Mouse (Mus musculus) limb, embryonic 11.5 days (tissue): ENCODE measurements around the gene Bcar3. TPM values are rescaled to one million over a fixed set of nuclear protein-coding genes. Genes with fewer than 3 reads are reported as not detected.

Experiments
- ATAC-seq: fragments of 200-750 bp; cut with Nextera tagmentation; 2 replicates; pipeline ENCODE4 v1.8.0; 2017; ENCODE audit warnings: low read depth; ENCODE audit not compliant: insufficient number of reproducible peaks, low FRiP score, low TSS enrichment
- DNase-seq: peaks from one replicate; pipeline ENCODE4 v3.0.0-alpha.2; 2015; ENCODE audit warnings: low spot score
- H3K27ac ChIP-seq: fragments of 300-500 bp; sonication (generic); replicated peaks from 2 replicates; pipeline ENCODE4 v1.5.1; 2014; ENCODE audit warnings: low read depth, mild to moderate bottlenecking, low read length
- H3K27me3 ChIP-seq: fragments of 300-500 bp; sonication (generic); 2 replicates; pipeline ENCODE4 v1.6.1; 2014; ENCODE audit warnings: mild to moderate bottlenecking, low read length, mixed read lengths; ENCODE audit not compliant: control insufficient read depth, insufficient read depth
- H3K36me3 ChIP-seq: fragments of 300-500 bp; sonication (generic); 2 replicates; pipeline ENCODE4 v1.6.1; 2014; ENCODE audit warnings: mild to moderate bottlenecking, low read length, moderate library complexity, mixed read lengths; ENCODE audit not compliant: control insufficient read depth, insufficient read depth
- H3K4me1 ChIP-seq: fragments of 300-500 bp; sonication (generic); 2 replicates; pipeline ENCODE4 v1.6.1; 2014; ENCODE audit warnings: low read length, mixed read lengths; ENCODE audit not compliant: control insufficient read depth, insufficient read depth
- H3K4me2 ChIP-seq: fragments of 300-500 bp; sonication (generic); 2 replicates; pipeline ENCODE4 v1.6.1; 2014; ENCODE audit warnings: low read depth, mild to moderate bottlenecking, moderate library complexity; ENCODE audit not compliant: severe bottlenecking
- H3K4me3 ChIP-seq: fragments of 300-500 bp; sonication (generic); 2 replicates; pipeline ENCODE4 v1.5.1; 2014; ENCODE audit warnings: low read depth, low read length
- H3K9ac ChIP-seq: fragments of 300-500 bp; sonication (generic); 2 replicates; pipeline ENCODE4 v1.6.1; 2014; ENCODE audit warnings: mild to moderate bottlenecking, low read length
- H3K9me3 ChIP-seq: fragments of 300-500 bp; sonication (generic); 2 replicates; pipeline ENCODE4 v1.6.1; 2016; ENCODE audit warnings: low read length; ENCODE audit not compliant: control insufficient read depth
- WGBS: fragments of 180-500 bp; shearing (Covaris S2); extraction: QIAGEN DNeasy Blood & Tissue Kit; methylation state at CpG from one replicate; pipeline ENCODE4 v1.1.7; 2014; 5-methylcytosine and 5-hydroxymethylcytosine counted together
- polyA plus RNA-seq: library from polyadenylated mRNA; unstranded; fragments of >200 nt; fragmentation: Nextera tagmentation; extraction: Ambion mirVana; gene quantifications from 2 replicates; pipeline ENCODE4 v1.2.1, GENCODE M21; 2014

Bcar3 gene
- polyA plus RNA-seq, 1 experiment from 2014 or later = 3.8 TPM

DNA sequence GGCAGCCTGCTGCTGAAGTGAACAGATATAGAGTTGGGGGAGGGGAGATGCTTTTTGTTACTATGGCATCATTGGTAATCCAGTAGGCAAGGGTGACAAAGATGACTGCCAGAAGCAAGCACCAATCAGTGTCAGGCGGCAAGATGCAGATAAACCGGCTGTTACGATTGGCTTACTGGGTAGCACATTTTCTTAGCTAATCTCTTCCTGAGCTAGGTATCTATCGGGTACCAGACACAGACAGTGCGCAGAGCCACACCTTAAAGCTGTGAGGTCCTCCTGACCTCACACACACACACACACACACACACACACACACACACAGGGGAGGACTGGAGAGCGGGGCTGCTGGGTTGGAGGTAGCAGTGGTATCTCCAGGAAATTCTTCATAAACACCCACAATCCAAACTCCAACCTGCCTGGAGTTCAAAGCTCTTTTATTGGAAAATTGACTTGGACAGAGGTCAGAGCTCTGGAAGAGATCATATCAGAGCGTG is 134.4 kb downstream of the Bcar3 start:
- no peak overlapping the region for H3K9ac ChIP-seq
- H3K4me3 ChIP-seq = no peak overlapping the region
- H3K36me3 ChIP-seq = no peaks in the 10 kb centered on the region
- no peak overlapping the region for H3K27ac ChIP-seq
- DNase-seq (no peak), ATAC-seq (no peak)
- peaks cover 14% of the 10 kb centered on the region for H3K4me1 ChIP-seq
- 74% methylated on average over 7 of the region's 7 CpGs for WGBS
- no peak overlapping the region for H3K4me2 ChIP-seq
- no peaks in the 10 kb centered on the region for H3K9me3 ChIP-seq
- H3K27me3 ChIP-seq = no peaks in the 10 kb centered on the region

DNA sequence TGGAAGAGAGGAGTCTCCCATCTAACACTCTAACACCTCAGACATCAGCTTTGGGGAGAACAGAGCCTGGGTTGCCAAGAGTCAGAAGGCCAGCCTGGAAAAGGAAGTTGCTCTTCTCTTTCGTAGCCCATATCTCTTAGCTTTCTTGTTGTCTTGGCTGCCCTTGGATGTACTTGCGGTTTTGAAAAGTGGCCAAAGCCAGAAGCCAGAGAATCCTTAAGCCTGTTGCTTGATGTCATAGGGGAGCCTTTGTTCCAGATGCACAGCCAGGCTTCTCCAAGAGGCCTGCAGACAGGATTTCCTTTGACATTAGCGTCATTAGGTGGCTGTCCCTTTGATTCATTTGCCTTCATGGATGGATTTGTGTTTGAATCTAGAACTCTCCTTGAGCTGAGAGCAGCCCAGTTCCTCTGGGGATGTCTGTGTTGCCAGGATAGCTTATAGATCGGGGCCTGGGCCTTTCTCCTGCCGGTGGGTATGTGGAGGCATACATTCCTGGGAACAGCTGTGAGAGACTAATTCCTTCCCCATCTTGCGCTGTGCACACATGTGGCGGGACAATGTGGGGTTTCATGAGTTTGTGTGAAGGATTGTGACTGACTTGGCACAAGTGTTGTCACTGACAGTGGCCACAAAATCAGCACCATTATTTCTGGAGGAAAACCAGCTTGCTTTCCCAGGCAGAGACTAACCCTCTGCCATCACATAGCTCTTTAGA is 137.0 kb downstream of the Bcar3 start:
- H3K4me2 ChIP-seq = no peak overlapping the region
- no peak overlapping the region for H3K9ac ChIP-seq
- H3K27me3 ChIP-seq = no peaks in the 10 kb centered on the region
- no peak for DNase-seq
- H3K9me3 ChIP-seq = no peaks in the 10 kb centered on the region
- 80% methylated on average over 7 of the region's 7 CpGs for WGBS
- ATAC-seq = peak; percentile 59; the same call in 1 of the 2 replicates
- peaks cover 15% of the 10 kb centered on the region for H3K4me1 ChIP-seq
- no peaks in the 10 kb centered on the region for H3K36me3 ChIP-seq
- no peak overlapping the region for H3K4me3 ChIP-seq
- no peak overlapping the region for H3K27ac ChIP-seq

GRCm38 (mm10) chr3:122432811-122433406 is 139.0 kb downstream of the Bcar3 start:
- no peak overlapping the region for H3K27ac ChIP-seq
- H3K9ac ChIP-seq = no peak overlapping the region
- no peak overlapping the region for H3K4me2 ChIP-seq
- DNase-seq (no peak), ATAC-seq (no peak)
- 17% methylated on average over 9 of the region's 9 CpGs for WGBS
- peaks cover 15% of the 10 kb centered on the region for H3K4me1 ChIP-seq
- H3K9me3 ChIP-seq = no peaks in the 10 kb centered on the region
- no peak overlapping the region for H3K4me3 ChIP-seq
- no peaks in the 10 kb centered on the region for H3K27me3 ChIP-seq
- H3K36me3 ChIP-seq = no peaks in the 10 kb centered on the region

DNA sequence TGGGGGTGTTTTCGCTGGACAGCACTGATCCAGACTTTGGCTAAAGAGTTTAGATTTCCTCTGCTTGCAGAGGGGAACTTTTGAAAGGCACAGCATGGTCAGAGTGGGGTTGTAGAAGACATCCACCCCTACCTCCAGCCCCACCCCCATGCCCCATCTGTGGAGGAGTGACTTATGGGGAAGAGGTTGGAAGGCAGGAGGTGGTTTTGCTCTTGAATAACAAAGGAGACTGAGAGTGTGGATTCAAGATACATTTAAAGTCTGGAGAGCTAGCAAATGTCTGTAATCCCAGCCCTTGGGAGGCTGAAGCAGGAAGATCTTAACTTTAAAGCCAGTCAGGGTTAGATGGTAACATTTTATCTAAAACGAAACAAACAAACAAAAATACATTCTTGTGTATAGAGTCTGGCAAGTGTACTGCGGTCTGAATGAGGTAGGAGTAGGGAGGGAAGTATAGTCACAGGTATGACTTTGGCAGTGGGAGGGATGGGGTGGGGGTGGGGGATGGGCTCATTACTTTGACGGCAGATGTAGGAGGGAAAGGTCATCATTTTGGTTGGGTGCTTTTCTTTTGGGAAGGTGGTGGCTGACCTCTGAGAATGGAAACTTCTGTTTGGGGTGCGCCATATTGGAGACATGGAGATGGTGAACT is 140.2 kb downstream of the Bcar3 start:
- Histone ChIP-seq H3K27me3 (no peaks in the 10 kb centered on the region), H3K4me2 (no peak overlapping the region), H3K27ac (no peak overlapping the region), H3K4me3 (no peak overlapping the region), H3K9me3 (no peaks in the 10 kb centered on the region), H3K9ac (no peak overlapping the region), H3K36me3 (no peaks in the 10 kb centered on the region), H3K4me1 (peaks cover 9% of the 10 kb centered on the region)
- no peak for DNase-seq
- ATAC-seq = no peak
- 91% methylated on average over 5 of the region's 5 CpGs for WGBS

GRCm38 (mm10) chr3:122434983-122435935 is 141.3 kb downstream of the Bcar3 start:
- H3K9ac ChIP-seq = no peak overlapping the region
- no peak overlapping the region for H3K4me3 ChIP-seq
- H3K27ac ChIP-seq = no peak overlapping the region
- DNase-seq (no peak), ATAC-seq (no peak)
- H3K4me1 ChIP-seq = peaks cover 9% of the 10 kb centered on the region
- H3K4me2 ChIP-seq = no peak overlapping the region
- H3K27me3 ChIP-seq = no peaks in the 10 kb centered on the region
- WGBS = 88% methylated on average over 8 of the region's 8 CpGs
- no peaks in the 10 kb centered on the region for H3K9me3 ChIP-seq
- H3K36me3 ChIP-seq = no peaks in the 10 kb centered on the region

DNA sequence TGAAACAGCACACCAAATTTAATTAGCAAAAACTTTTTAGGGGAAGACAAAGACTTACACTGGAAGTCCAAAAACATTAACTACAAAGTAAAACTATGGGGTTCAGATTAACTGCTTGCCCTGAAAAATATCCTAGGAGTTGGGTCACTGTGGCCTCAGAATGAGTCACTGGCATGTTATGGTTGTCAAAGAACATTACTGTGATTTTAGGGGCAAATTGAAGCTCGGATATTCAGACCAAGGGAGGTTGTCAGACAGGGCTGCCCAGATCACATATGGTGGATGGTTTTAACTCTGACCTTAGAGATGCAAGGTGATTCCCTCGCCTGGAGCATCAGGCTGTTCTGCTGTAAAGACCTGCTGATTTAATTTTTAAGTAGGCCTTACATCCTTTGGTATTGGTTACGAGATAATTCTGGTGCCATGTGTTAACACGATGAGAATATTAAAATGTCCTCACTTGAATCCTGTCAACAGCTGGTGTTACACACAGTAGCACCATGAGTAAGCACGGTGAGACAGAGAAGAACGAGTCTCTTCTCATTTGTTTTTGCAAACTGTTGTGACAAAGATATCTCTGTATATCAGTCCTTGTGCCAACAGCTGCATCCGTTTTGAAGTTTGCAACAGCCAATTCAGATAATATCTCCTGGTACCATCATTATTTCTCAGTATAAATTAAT is 144.3 kb downstream of the Bcar3 start:
- no peak for ATAC-seq
- Histone ChIP-seq H3K4me2 (no peak overlapping the region), H3K9ac (no peak overlapping the region), H3K27ac (no peak overlapping the region), H3K27me3 (no peaks in the 10 kb centered on the region), H3K4me1 (peaks cover 2% of the 10 kb centered on the region), H3K9me3 (no peaks in the 10 kb centered on the region), H3K36me3 (no peaks in the 10 kb centered on the region), H3K4me3 (no peak overlapping the region)
- DNase-seq = no peak
- 78% methylated on average over 7 of the region's 7 CpGs for WGBS

DNA sequence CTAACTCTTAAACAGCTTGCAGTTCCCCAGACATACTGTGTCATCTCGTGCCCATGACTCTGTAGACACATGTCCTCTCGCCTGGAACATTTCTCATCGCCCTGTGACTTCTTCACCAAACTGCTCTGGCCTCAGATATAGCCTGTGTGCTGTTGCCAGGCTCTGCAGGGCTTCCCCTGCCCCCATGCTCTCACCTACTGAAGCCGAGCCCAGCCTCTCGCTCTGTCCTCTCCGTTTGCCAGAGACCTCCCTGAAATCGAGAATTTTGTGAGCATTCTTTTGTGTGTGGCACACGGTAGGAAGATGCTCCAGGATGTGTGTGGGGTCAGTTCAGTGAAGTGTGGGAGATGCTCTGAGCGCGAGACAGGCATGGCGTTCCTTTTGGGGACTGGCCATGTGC is 151.8 kb downstream of the Bcar3 start:
- Histone ChIP-seq H3K27me3 (no peaks in the 10 kb centered on the region), H3K36me3 (no peaks in the 10 kb centered on the region), H3K9ac (no peak overlapping the region), H3K9me3 (no peaks in the 10 kb centered on the region), H3K27ac (no peak overlapping the region), H3K4me1 (no peaks in the 10 kb centered on the region), H3K4me2 (no peak overlapping the region), H3K4me3 (no peak overlapping the region)
- DNase-seq (no peak), ATAC-seq (no peak)
- WGBS = 88% methylated on average over 11 of the region's 11 CpGs
